Mouse (Mus musculus) heart, postnatal 0 days (tissue): Measurements from ENCODE around the gene Sds. TPM values are rescaled to one million over a fixed set of nuclear protein-coding genes. Genes with fewer than 3 reads are reported as not detected.
A peak's percentile ranks its signal among the peaks of the same experiment; 100 is the strongest.

Experiments used
- ATAC-seq: fragments of 200-750 bp; cut with Nextera tagmentation; 2 replicates; pipeline ENCODE4 v1.8.0; 2017; ENCODE audit warnings: low read depth, moderate number of reproducible peaks, moderate library complexity; ENCODE audit not compliant: insufficient read depth
- DNase-seq: peaks from one replicate; pipeline ENCODE4 v3.0.0-alpha.2; 2016; ENCODE audit warnings: low spot score
- H3K27ac ChIP-seq: fragments of 300-500 bp; sonication (generic); 2 replicates; pipeline ENCODE4 v1.5.1; 2014; ENCODE audit warnings: low read depth, mild to moderate bottlenecking
- H3K27me3 ChIP-seq: fragments of 300-500 bp; sonication (generic); 2 replicates; pipeline ENCODE4 v1.6.1; 2014; ENCODE audit warnings: low read length, mixed read lengths; ENCODE audit not compliant: control insufficient read depth, insufficient read depth
- H3K36me3 ChIP-seq: fragments of 300-500 bp; sonication (generic); replicated peaks from 2 replicates; pipeline ENCODE4 v1.6.1; 2014; ENCODE audit warnings: low read length, mixed read lengths; ENCODE audit not compliant: control insufficient read depth, insufficient read depth
- H3K4me1 ChIP-seq: fragments of 300-500 bp; sonication (generic); 2 replicates; pipeline ENCODE4 v1.6.1; 2014; ENCODE audit warnings: antibody characterized with exemption; ENCODE audit not compliant: control insufficient read depth, insufficient read depth
- H3K4me2 ChIP-seq: fragments of 300-500 bp; sonication (generic); 2 replicates; pipeline ENCODE4 v1.6.1; 2014; ENCODE audit warnings: low read depth, mild to moderate bottlenecking, low read length, moderate library complexity
- H3K4me3 ChIP-seq: fragments of 300-500 bp; sonication (generic); 2 replicates; pipeline ENCODE4 v1.5.1; 2014; ENCODE audit warnings: low read depth, low read length
- H3K9ac ChIP-seq: fragments of 300-500 bp; sonication (generic); replicated peaks from 2 replicates; pipeline ENCODE4 v1.6.1; 2014; ENCODE audit warnings: low read depth, low read length, mixed read lengths
- H3K9me3 ChIP-seq: fragments of 300-500 bp; sonication (generic); replicated peaks from 2 replicates; pipeline ENCODE4 v1.6.1; 2016; ENCODE audit warnings: low read length; ENCODE audit not compliant: control insufficient read depth
- CTCF ChIP-seq: IDR thresholded peaks from 2 replicates; pipeline ENCODE4 v1.5.1; 2016; ENCODE audit warnings: antibody characterized with exemption, control low read depth, low read depth
- EP300 ChIP-seq: IDR thresholded peaks from 2 replicates; pipeline ENCODE4 v1.6.1; 2016; ENCODE audit warnings: antibody characterized with exemption, low read depth
- WGBS: fragments of 180-500 bp; shearing (Covaris S2); extraction: QIAGEN DNeasy Blood & Tissue Kit; methylation state at CpG from one replicate; pipeline ENCODE4 v1.1.7; 2014; 5-methylcytosine and 5-hydroxymethylcytosine counted together
- polyA plus RNA-seq: library from polyadenylated mRNA; unstranded; fragments of >200 nt; fragmentation: Nextera tagmentation; extraction: Ambion mirVana; gene quantifications from 2 replicates; pipeline ENCODE4 v1.2.1, GENCODE M21; 2015
- total RNA-seq: library from RNA; depleted of rRNA; stranded (reverse); fragments of >200 nt; gene quantifications from 2 replicates; pipeline ENCODE4 v1.2.3, GENCODE M21; 2014; ENCODE audit warnings: low replicate concordance

The Sds gene
- total and polyA plus RNA-seq, 2 experiments from 2014 or later, result not detected

- H3K9ac ChIP-seq, result no peak overlapping the region
- no peak overlapping the region for H3K27ac ChIP-seq
- no peaks in the 10 kb centered on the region for H3K9me3 ChIP-seq
- H3K27me3 ChIP-seq, result no peaks in the 10 kb centered on the region
- H3K4me1 ChIP-seq, result peaks cover 15% of the 10 kb centered on the region
- no peak for TF ChIP-seq EP300
- no peak for TF ChIP-seq CTCF
- no peak overlapping the region for H3K4me3 ChIP-seq
- no peak for DNase-seq
- no peak for ATAC-seq
- WGBS, result 25% methylated on average over 9 of the region's 9 CpGs
- H3K4me2 ChIP-seq, result no peak overlapping the region
- no peaks in the 10 kb centered on the region for H3K36me3 ChIP-seq
These were observed 30.2 kb downstream of the Sds start for GRCm38 (mm10) chr5:120506490-120506889.

- no peaks in the 10 kb centered on the region for H3K9me3 ChIP-seq
- H3K27ac ChIP-seq, result no peak overlapping the region
- 54% methylated on average over 4 of the region's 4 CpGs for whole genome bisulfite sequencing
- H3K4me1 ChIP-seq, result peaks cover 7% of the 10 kb centered on the region
- DNase-seq (no peak), ATAC-seq (no peak)
- no peak overlapping the region for H3K9ac ChIP-seq
- H3K4me3 ChIP-seq, result no peak overlapping the region
- H3K36me3 ChIP-seq, result no peaks in the 10 kb centered on the region
- no peak for TF ChIP-seq CTCF
- no peak for TF ChIP-seq EP300
- no peaks in the 10 kb centered on the region for H3K27me3 ChIP-seq
- H3K4me2 ChIP-seq, result no peak overlapping the region
These were observed 31.0 kb downstream of the Sds start for GRCm38 (mm10) chr5:120507311-120507710.

DNA sequence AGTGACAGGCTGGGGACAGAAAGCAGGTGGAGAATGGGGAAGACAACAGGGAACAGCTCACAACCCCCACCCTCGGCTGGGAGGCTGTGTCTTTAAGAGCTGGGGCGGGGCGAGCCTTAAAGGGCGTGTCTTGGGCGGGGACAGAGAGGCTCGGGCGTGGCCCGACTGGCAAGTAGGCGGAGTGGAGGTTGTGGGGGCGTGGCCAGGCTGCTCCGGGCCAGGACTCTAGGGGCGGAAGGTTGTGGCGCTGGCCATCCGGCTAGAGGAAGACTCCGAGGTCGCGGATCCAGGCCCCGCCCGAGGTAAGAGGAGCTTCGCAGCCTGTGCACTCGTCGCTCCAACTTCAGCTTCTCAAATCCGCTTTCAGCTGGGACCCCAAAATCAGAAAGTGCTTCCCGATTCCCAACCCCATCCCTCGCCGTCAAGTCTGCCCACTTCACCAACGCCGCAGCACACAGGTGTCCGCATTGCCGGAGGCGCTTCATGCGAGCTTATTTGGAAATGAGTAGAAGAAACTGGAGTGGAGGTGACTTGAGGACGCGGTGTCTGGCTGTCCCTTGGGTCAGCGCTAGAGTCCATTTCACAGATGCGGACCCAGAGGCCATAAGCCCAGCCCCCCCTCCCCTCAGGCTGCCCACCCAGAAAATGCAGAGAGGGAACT is 34.8 kb downstream of the Sds start, which contains the start of gene Slc8b1:
Gene Slc8b1, plus strand, starts transcription at position 187 of the 661 bp plus-strand sequence.
- H3K27ac ChIP-seq, result 0 out of 2 replicates have a peak within 1 kb of the TSS, but pooled peaks have one; percentile 49
- H3K9me3 ChIP-seq, result no peaks in the 10 kb centered on the region
- H3K4me1 ChIP-seq, result peaks cover 10% of the 10 kb centered on the region; the same call in 1 of the 2 replicates
- H3K36me3 ChIP-seq, result no peaks in the 10 kb centered on the region
- DNase-seq (peak; percentile 95), ATAC-seq (peak; percentile 97)
- H3K27me3 ChIP-seq, result no peaks in the 10 kb centered on the region
- WGBS, result 1% methylated on average over 36 of the region's 36 CpGs
- H3K9ac ChIP-seq, result peak within 1 kb of the TSS; percentile 51
- H3K4me3 ChIP-seq, result peak within 1 kb of the TSS; percentile 56
- TF ChIP-seq CTCF (no peak), EP300 (no peak)
- H3K4me2 ChIP-seq, result peak within 1 kb of the TSS; percentile 69

DNA sequence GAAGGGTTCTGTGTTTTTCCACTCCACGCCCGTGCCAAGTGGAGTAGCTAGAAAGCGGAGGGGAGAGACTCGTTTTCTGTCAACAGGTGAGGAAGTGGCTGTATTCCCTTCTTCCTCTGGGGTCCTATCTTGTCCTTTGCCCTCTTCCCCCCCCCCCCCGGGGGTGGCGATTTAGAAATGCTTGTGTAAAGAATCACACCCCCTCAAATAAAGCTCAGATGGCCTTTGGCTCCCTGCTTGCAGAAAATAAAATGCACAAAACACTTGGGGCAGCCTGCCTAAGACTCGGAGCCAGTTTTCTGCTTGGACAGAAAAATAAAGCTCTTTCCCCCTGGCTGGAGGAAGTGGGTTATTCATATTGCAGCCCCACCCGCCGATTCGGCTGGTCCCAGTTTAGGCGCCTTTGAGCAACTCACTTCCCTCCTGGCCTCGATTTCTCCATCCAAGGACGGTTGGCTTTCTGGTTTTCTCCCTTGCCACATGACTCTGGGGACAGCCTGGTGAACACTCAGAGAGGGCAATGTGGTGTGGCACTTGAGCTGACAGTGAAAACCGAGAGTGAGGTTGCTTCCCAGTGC is 35.4 kb downstream of the Sds start:
- Histone ChIP-seq H3K27me3 (no peaks in the 10 kb centered on the region), H3K4me3 (peak overlapping the region; percentile 56), H3K27ac (0 out of 2 replicates have a peak overlapping the region, but pooled peaks have one; percentile 49), H3K36me3 (no peaks in the 10 kb centered on the region), H3K9me3 (no peaks in the 10 kb centered on the region), H3K9ac (peak overlapping the region; percentile 51), H3K4me1 (peaks cover 16% of the 10 kb centered on the region; the same call in 1 of the 2 replicates), H3K4me2 (peak overlapping the region; percentile 69)
- TF ChIP-seq CTCF, result no peak
- TF ChIP-seq EP300, result no peak
- 28% methylated on average over 14 of the region's 14 CpGs for WGBS
- DNase-seq (no peak), ATAC-seq (no peak)

- DNase-seq (no peak), ATAC-seq (no peak)
- H3K9me3 ChIP-seq, result no peaks in the 10 kb centered on the region
- H3K4me1 ChIP-seq, result peaks cover 16% of the 10 kb centered on the region
- no peaks in the 10 kb centered on the region for H3K27me3 ChIP-seq
- no peak overlapping the region for H3K4me3 ChIP-seq
- TF ChIP-seq CTCF (no peak), EP300 (no peak)
- WGBS, result 70% methylated on average over 15 of the region's 15 CpGs
- H3K4me2 ChIP-seq, result no peak overlapping the region
- no peak overlapping the region for H3K27ac ChIP-seq
- no peaks in the 10 kb centered on the region for H3K36me3 ChIP-seq
- no peak overlapping the region for H3K9ac ChIP-seq
These were observed 36.7 kb downstream of the Sds start for GRCm38 (mm10) chr5:120512911-120513555.
